Mouse (Mus musculus) left cerebral cortex, postnatal 36 days (tissue): ENCODE measurements around the gene Timeless. TPM values are rescaled to one million over a fixed set of nuclear protein-coding genes. Genes with fewer than 3 reads are reported as not detected.
"Not testable (repeated sequence)": the region's sequence is repeated elsewhere in the genome, so short reads cannot be mapped to it uniquely, and the experiment has no call there.

Experiments
- DNase-seq, 2 experiments: peaks; one replicate each; pipeline ENCODE4 v3.0.0; 2021 to 2022; ENCODE audit warnings: low spot score in 2 of 2, mixed read lengths in 1 of 2
- intact Hi-C: fragments of 180-260 bp; cut with DNase I; formaldehyde crosslinking; loops from one replicate; pipeline ENCODE4 v1.15.1; 2025
- total RNA-seq, 2 experiments: library from RNA; stranded (reverse); gene quantifications; 2 replicates each; pipeline ENCODE4 v1.2.3; 2021

Gene Timeless
- total RNA-seq, 2 experiments from 2014 or later: 5.6 to 5.9 TPM

GRCm38 (mm10) chr10:128244121-128244520 lies 12.3 kb downstream of the Timeless start:
- intact Hi-C loops: no loop called here
- no peak for DNase-seq

GRCm38 (mm10) chr10:128247020-128247732 lies 15.3 kb downstream of the Timeless start:
- no peak for DNase-seq
- intact Hi-C loops: no loop called here

- intact Hi-C loops: no loop called here
- DNase-seq: no peak
These were observed 18.7 kb downstream of the Timeless start for GRCm38 (mm10) chr10:128250565-128250964.

GRCm38 (mm10) chr10:128253677-128254255 lies 21.9 kb downstream of the Timeless start, which contains the start of gene Apon:
TSS of gene Apon (plus strand) at chr10:128254096.
- no peak for DNase-seq
- intact Hi-C loops: no loop called here

- intact Hi-C loops: no loop called here
- DNase-seq: no peak
These were observed 24.1 kb downstream of the Timeless start for GRCm38 (mm10) chr10:128255925-128256324.

GRCm38 (mm10) chr10:128256328-128256727 lies 24.5 kb downstream of the Timeless start:
- intact Hi-C loops: no loop called here
- no peak for DNase-seq

GRCm38 (mm10) chr10:128258953-128259352 lies 27.1 kb downstream of the Timeless start:
- intact Hi-C loops: no loop called here
- DNase-seq: no peak

- intact Hi-C loops: no loop called here
- DNase-seq: no peak
These were observed 28.1 kb downstream of the Timeless start for GRCm38 (mm10) chr10:128259946-128260345.

- intact Hi-C loops, DNase-seq: not testable (repeated sequence)
These were observed 28.5 kb downstream of the Timeless start for GRCm38 (mm10) chr10:128260376-128260775.

GRCm38 (mm10) chr10:128262300-128262699 lies 30.4 kb downstream of the Timeless start:
- intact Hi-C loops: no loop called here

GRCm38 (mm10) chr10:128263393-128264310 lies 31.8 kb downstream of the Timeless start:
- DNase-seq: no peak
- intact Hi-C loops: no loop called here

More at GRCm38 (mm10) chr10:128262300-128262699, 30.4 kb downstream of the Timeless start:
- no peak for DNase-seq

- DNase-seq: no peak
- intact Hi-C loops: no loop called here
These were observed 36.5 kb downstream of the Timeless start, which contains the start of gene Apof for GRCm38 (mm10) chr10:128268371-128268770. TSS of gene Apof (plus strand) at chr10:128268671.

- DNase-seq: no peak
- intact Hi-C loops: no loop called here
These were observed 37.5 kb downstream of the Timeless start for GRCm38 (mm10) chr10:128269206-128269910.

GRCm38 (mm10) chr10:128270287-128270841 lies 38.5 kb downstream of the Timeless start, which contains the start of gene Stat2:
TSS of gene Stat2 (plus strand) at chr10:128270559.
- peak; percentile 94 to 97 for DNase-seq
- intact Hi-C loops: no loop called here

- no peak for DNase-seq
- intact Hi-C loops: no loop called here
These were observed 39.0 kb downstream of the Timeless start for GRCm38 (mm10) chr10:128270866-128271265.

GRCm38 (mm10) chr10:128271883-128272282 lies 40.0 kb downstream of the Timeless start:
- no peak for DNase-seq
- intact Hi-C loops: no loop called here

GRCm38 (mm10) chr10:128272819-128273439 lies 41.1 kb downstream of the Timeless start:
- intact Hi-C loops, DNase-seq: not testable (repeated sequence)

GRCm38 (mm10) chr10:128275374-128275773 lies 43.5 kb downstream of the Timeless start:
- intact Hi-C loops, DNase-seq: not testable (repeated sequence)

GRCm38 (mm10) chr10:128278158-128278557 lies 46.3 kb downstream of the Timeless start:
- DNase-seq: no peak
- intact Hi-C loops: no loop called here
